ENCODE assay signal across 8 mouse cellular contexts in genomic region chr16:30062242-30063030, GRCm38 (mm10). TPM values are rescaled to one million over a fixed set of nuclear protein-coding genes. Genes with fewer than 3 reads are reported as not detected.
A peak's percentile ranks its signal among the peaks of the same experiment; 100 is the strongest.
DNase-seq lines count a peak whose midpoint lies in the region; ATAC-seq and TF ChIP-seq lines count a peak whose summit lies in the region.

No protein-coding gene starts in this region.

- no peaks in the 10 kb centered on the region for H3K36me3 ChIP-seq in liver, adult 2 months (ENCODE audit: control insufficient read depth, insufficient read depth, low read length)
- H3K36me3 ChIP-seq in embryonic facial prominence, embryonic 10.5 days (replicated peaks), result peaks cover 7% of the 10 kb centered on the region; the same call in 1 of the 2 replicates
- H3K36me3 ChIP-seq in hindbrain, postnatal 0 days (ENCODE audit: insufficient read depth, low read length), result no peaks in the 10 kb centered on the region

- no peaks in the 10 kb centered on the region for H3K79me2 ChIP-seq in liver, adult 2 months (ENCODE audit: control insufficient read depth, insufficient read depth, low read length)

- H3K9me3 ChIP-seq in embryonic facial prominence, embryonic 10.5 days, result no peaks in the 10 kb centered on the region
- H3K9me3 ChIP-seq in hindbrain, postnatal 0 days (ENCODE audit: low read length), result no peaks in the 10 kb centered on the region

- H3K4me2 ChIP-seq in hindbrain, postnatal 0 days (ENCODE audit: low read depth, low read length), result peak overlapping the region; percentile 99

- peaks cover 6% of the 10 kb centered on the region; the same call in 1 of the 2 replicates for H3K4me1 ChIP-seq in liver, adult 2 months (ENCODE audit: control insufficient read depth, insufficient read depth, low read length)
- H3K4me1 ChIP-seq in embryonic facial prominence, embryonic 10.5 days, result peaks cover 73% of the 10 kb centered on the region
- peaks cover 7% of the 10 kb centered on the region; the same call in 1 of the 2 replicates for H3K4me1 ChIP-seq in hindbrain, postnatal 0 days (ENCODE audit: insufficient read depth, low read length)

- ATAC-seq in hindbrain, postnatal 0 days, result no peak

- no peak for TF ChIP-seq POLR2A in liver, adult 2 months (IDR thresholded peaks at IDR 0.05; ENCODE audit: extremely low read depth, insufficient read depth, low read length)

- peak overlapping the region; percentile 92; the same call in 1 of the 2 replicates for H3K27ac ChIP-seq in liver, adult 2 months (replicated peaks; ENCODE audit: insufficient read depth, low read depth, low read length)
- peak overlapping the region; percentile 99 for H3K27ac ChIP-seq in embryonic facial prominence, embryonic 10.5 days (replicated peaks)
- H3K27ac ChIP-seq in hindbrain, postnatal 0 days, result no peak overlapping the region

- peak overlapping the region; percentile 92 for H3K9ac ChIP-seq in liver, adult 2 months (ENCODE audit: low read depth, low read length)
- 0 out of 2 replicates have a peak overlapping the region, but pooled peaks have one; percentile 70 for H3K9ac ChIP-seq in hindbrain, postnatal 0 days (replicated peaks; ENCODE audit: low read length)

- no peaks in the 10 kb centered on the region for H3K27me3 ChIP-seq in liver, adult 2 months (ENCODE audit: control insufficient read depth, insufficient read depth, low read length)
- peaks cover 53% of the 10 kb centered on the region for H3K27me3 ChIP-seq in embryonic facial prominence, embryonic 10.5 days (replicated peaks; ENCODE audit: low read depth, poor library complexity, severe bottlenecking)
- H3K27me3 ChIP-seq in hindbrain, postnatal 0 days (ENCODE audit: insufficient read depth, low read length), result no peaks in the 10 kb centered on the region; the same call in none of the 2 replicates

- TF ChIP-seq CTCF in liver, adult 2 months (IDR thresholded peaks at IDR 0.05; ENCODE audit: low read depth, low read length), result no peak
- TF ChIP-seq CTCF in hindbrain, postnatal 0 days (IDR thresholded peaks at IDR 0.05; ENCODE audit: low read depth), result no peak

- H3K4me3 ChIP-seq in liver, adult 2 months (ENCODE audit: insufficient read depth, low read depth, low read length), result no peak overlapping the region
- H3K4me3 ChIP-seq in embryonic facial prominence, embryonic 10.5 days, result peak overlapping the region; percentile 67
- H3K4me3 ChIP-seq in hindbrain, postnatal 0 days (ENCODE audit: low read length), result peak overlapping the region; percentile 64

- WGBS in liver, adult 2 months, result 46% methylated on average over 12 of the region's 12 CpGs
- 16% methylated on average over 12 of the region's 12 CpGs for WGBS in embryonic facial prominence, embryonic 10.5 days
- 25% methylated on average over 12 of the region's 12 CpGs for WGBS in hindbrain, postnatal 0 days

- no peak for DNase-seq in liver, adult 2 months (ENCODE audit: extremely low read depth, low read depth, low spot score)
- DNase-seq in liver, result no peak
- no peak for DNase-seq in embryonic facial prominence, embryonic 10.5 days (ENCODE audit: low spot score)
- peak; percentile 31 for DNase-seq in hindbrain, postnatal 0 days (ENCODE audit: low spot score)
- peak; percentile 16 for DNase-seq in naive thymus-derived CD4-positive, alpha-beta T cell, adult 2 months (ENCODE audit: low read depth)
- DNase-seq in cerebellum, adult 11-12 months, result no peak
- no peak for DNase-seq in cerebellum, postnatal 4 days (ENCODE audit: low spot score in 2 of 2)
- no peak for DNase-seq in thymus, adult 18-20 months

RNA-seq across cellular contexts. Expression of gene Hes1, which starts 1.7 kb away (rescaled TPM):
- 2.8 and 5.8 TPM in 2 replicates for total RNA-seq in liver, adult 2 months (2014; rRNA removed)
- polyA plus RNA-seq in liver, adult 2 months (2012; rRNA removed), result 26.9 and 28.5 TPM in 2 replicates
- 43.3 and 47.2 TPM in 2 replicates for polyA plus RNA-seq in embryonic facial prominence, embryonic 10.5 days (2016; fragmentation: Nextera tagmentation; extraction: Ambion mirVana)
- total RNA-seq in hindbrain, postnatal 0 days (2014; rRNA removed), result 9.2 and 19.8 TPM in 2 replicates
- polyA plus RNA-seq in hindbrain, postnatal 0 days (2015; fragmentation: Nextera tagmentation; extraction: Ambion mirVana), result 10.6 and 12.5 TPM in 2 replicates

Comparison
In these comparisons a context has a peak if more than half of its experiments do, and no peak if none do; other contexts are left out.
1. DNase-seq: peak in hindbrain, postnatal 0 days (single experiment) and naive thymus-derived CD4-positive, alpha-beta T cell, adult 2 months (single experiment); none in liver, adult 2 months (single experiment), liver (single experiment), embryonic facial prominence, embryonic 10.5 days (single experiment), cerebellum, adult 11-12 months (single experiment), cerebellum, postnatal 4 days (0 of 2) and thymus, adult 18-20 months (0 of 2).